Mouse (Mus musculus) heart, embryonic 11.5 days (tissue): Measurements from ENCODE around the gene Enah. TPM values are rescaled to one million over a fixed set of nuclear protein-coding genes. Genes with fewer than 3 reads are reported as not detected.

Experiments
- ATAC-seq: fragments of 200-750 bp; cut with Nextera tagmentation; replicated peaks from 2 replicates; pipeline ENCODE4 v1.8.0; 2017; ENCODE audit warnings: moderate library complexity; ENCODE audit not compliant: insufficient number of reproducible peaks, low FRiP score, low TSS enrichment
- H3K27ac ChIP-seq: fragments of 300-500 bp; sonication (generic); 2 replicates; pipeline ENCODE4 v1.5.1; 2014; ENCODE audit warnings: mild to moderate bottlenecking, low read depth, low read length
- H3K27me3 ChIP-seq: fragments of 300-500 bp; sonication (generic); 2 replicates; pipeline ENCODE4 v1.6.1; 2014; ENCODE audit warnings: mild to moderate bottlenecking, low read length, mixed read lengths; ENCODE audit not compliant: control insufficient read depth, insufficient read depth
- H3K36me3 ChIP-seq: fragments of 300-500 bp; sonication (generic); 2 replicates; pipeline ENCODE4 v1.6.1; 2014; ENCODE audit warnings: mild to moderate bottlenecking, low read length, moderate library complexity, mixed read lengths; ENCODE audit not compliant: control insufficient read depth, insufficient read depth
- H3K4me1 ChIP-seq: fragments of 300-500 bp; sonication (generic); 2 replicates; pipeline ENCODE4 v1.6.1; 2014; ENCODE audit warnings: low read length; ENCODE audit not compliant: control insufficient read depth, insufficient read depth
- H3K4me2 ChIP-seq: fragments of 300-500 bp; sonication (generic); 2 replicates; pipeline ENCODE4 v1.6.1; 2014; ENCODE audit warnings: mild to moderate bottlenecking, moderate library complexity
- H3K4me3 ChIP-seq: fragments of 300-500 bp; sonication (generic); 2 replicates; pipeline ENCODE4 v1.5.1; 2014; ENCODE audit warnings: low read depth, low read length
- H3K9ac ChIP-seq: fragments of 300-500 bp; sonication (generic); 2 replicates; pipeline ENCODE4 v1.6.1; 2014; ENCODE audit warnings: mild to moderate bottlenecking, low read depth, low read length, moderate library complexity
- H3K9me3 ChIP-seq: fragments of 300-500 bp; sonication (generic); replicated peaks from 2 replicates; pipeline ENCODE4 v1.6.1; 2016; ENCODE audit warnings: low read length; ENCODE audit not compliant: control insufficient read depth
- WGBS: fragments of 180-500 bp; shearing (Covaris S2); extraction: QIAGEN DNeasy Blood & Tissue Kit; methylation state at CpG from one replicate; pipeline ENCODE4 v1.1.7; 2014; ENCODE audit not compliant: insufficient replicate concordance; 5-methylcytosine and 5-hydroxymethylcytosine counted together
- polyA plus RNA-seq: library from polyadenylated mRNA; unstranded; fragments of >200 nt; fragmentation: Nextera tagmentation; extraction: Ambion mirVana; gene quantifications from 2 replicates; pipeline ENCODE4 v1.2.1, GENCODE M21; 2014

The Enah gene
- polyA plus RNA-seq, 1 experiment from 2014 or later: 32.1 TPM

- peaks cover 33% of the 10 kb centered on the region for H3K4me1 ChIP-seq
- no peak for ATAC-seq
- no peak overlapping the region for H3K9ac ChIP-seq
- no peak overlapping the region for H3K4me2 ChIP-seq
- no peak overlapping the region for H3K4me3 ChIP-seq
- H3K36me3 ChIP-seq: no peaks in the 10 kb centered on the region
- H3K9me3 ChIP-seq: no peaks in the 10 kb centered on the region
- WGBS: 31% methylated on average over 2 of the region's 2 CpGs
- no peak overlapping the region for H3K27ac ChIP-seq
- no peaks in the 10 kb centered on the region for H3K27me3 ChIP-seq
Observed at GRCm38 (mm10) chr1:181987226-181987625, 32.6 kb downstream of the Enah start.

DNA sequence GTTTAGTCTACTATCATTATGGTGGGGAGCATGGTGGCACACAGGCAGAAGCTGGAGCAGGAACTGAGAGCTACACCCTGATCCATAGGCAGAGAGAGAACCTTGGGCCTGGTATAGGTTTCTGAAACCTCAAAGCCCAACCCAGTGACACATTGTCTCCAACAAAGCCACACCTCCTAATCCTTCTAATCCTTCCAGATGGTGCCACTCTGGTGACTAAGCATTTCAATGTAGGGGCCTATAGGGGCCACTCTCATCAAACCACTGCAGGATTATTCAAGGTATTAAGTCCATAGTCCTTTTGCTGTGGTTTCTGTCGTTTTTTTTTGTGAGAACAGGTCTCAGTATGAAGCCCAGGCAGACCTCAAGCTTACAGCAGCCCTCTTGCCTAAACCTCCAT is 33.9 kb downstream of the Enah start:
- Histone ChIP-seq H3K27ac (no peak overlapping the region), H3K36me3 (no peaks in the 10 kb centered on the region), H3K9ac (no peak overlapping the region), H3K4me3 (no peak overlapping the region), H3K9me3 (no peaks in the 10 kb centered on the region), H3K27me3 (no peaks in the 10 kb centered on the region), H3K4me2 (no peak overlapping the region), H3K4me1 (peaks cover 26% of the 10 kb centered on the region)
- 67% methylated on average over 1 of the region's 1 CpGs for WGBS
- no peak for ATAC-seq

DNA sequence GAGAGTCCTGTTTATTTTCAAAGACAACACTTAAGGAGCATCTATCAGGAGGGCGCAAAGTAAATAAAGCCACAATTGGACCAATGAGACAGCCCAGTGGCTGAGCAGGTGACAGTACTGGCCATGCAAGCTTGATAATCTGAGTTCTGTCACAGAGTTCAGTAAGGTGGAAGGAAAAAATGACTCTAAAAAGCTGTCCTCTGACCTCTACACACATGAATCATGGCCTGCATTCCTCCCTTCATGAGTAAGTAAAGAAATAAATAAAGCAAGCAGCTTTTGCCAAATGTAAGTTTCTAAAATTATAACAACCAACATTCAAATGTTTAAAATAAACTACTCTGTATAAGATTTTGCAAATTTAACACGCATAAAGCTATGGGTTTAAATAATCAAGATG is 35.0 kb downstream of the Enah start:
- Histone ChIP-seq H3K9ac (no peak overlapping the region), H3K4me3 (no peak overlapping the region), H3K36me3 (no peaks in the 10 kb centered on the region), H3K27me3 (no peaks in the 10 kb centered on the region), H3K9me3 (no peaks in the 10 kb centered on the region), H3K4me2 (no peak overlapping the region), H3K27ac (no peak overlapping the region), H3K4me1 (peaks cover 17% of the 10 kb centered on the region)
- ATAC-seq: no peak
- WGBS: 95% methylated on average over 2 of the region's 2 CpGs

DNA sequence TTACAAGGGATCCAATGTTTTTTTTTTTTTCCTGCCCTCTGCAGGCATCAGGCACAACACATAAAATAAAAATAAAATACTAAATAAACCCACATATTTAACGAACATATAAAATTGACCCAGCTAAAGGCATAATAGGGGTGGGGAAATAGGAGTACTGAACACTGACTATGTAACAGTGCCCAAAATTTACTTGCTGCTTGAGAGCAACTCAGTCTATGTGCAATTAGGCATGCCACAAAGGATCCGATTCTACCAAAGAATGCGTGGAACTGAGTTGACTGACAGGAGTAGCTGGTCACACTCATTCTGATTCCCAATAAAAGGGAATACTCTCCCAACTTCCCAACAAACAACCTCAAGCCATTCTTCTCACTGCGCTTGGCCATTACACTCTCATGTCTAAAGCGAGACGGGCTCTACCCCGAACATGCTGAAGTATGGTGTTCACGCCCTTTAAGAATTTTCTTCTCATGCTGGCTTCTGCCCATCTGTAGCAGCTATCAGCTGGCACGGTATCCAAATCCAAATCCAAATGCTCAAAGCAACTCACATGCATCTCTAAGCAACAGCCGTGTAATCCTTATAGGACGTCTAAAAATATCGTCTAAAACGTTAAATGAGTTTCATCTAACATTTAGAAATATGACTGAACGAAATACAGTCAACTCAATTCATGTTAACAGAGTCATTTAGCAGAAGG is 39.6 kb downstream of the Enah start:
- Histone ChIP-seq H3K4me1 (peaks cover 14% of the 10 kb centered on the region), H3K27me3 (no peaks in the 10 kb centered on the region), H3K4me3 (no peak overlapping the region), H3K4me2 (no peak overlapping the region), H3K9ac (no peak overlapping the region), H3K27ac (no peak overlapping the region), H3K36me3 (no peaks in the 10 kb centered on the region), H3K9me3 (no peaks in the 10 kb centered on the region)
- ATAC-seq: no peak
- WGBS: 90% methylated on average over 14 of the region's 14 CpGs

DNA sequence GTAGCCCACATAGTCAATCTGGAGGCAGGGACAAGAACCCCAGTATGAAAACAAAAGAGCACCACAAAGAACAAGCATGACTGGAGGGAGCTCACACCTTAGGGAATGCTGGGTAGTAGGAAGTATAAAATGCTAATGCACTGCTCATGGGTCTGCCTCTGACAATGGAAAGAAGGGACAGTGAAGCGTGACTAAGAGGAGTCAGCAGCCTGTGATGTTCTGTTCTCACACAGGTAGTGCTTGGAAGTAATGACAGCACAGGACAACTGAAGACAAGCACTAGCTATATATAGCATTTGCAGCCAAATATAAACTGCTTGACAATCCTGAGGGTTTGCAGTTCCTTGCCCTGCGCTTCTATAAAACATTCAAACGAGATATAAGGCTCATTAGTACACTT is 44.3 kb downstream of the Enah start:
- peaks cover 40% of the 10 kb centered on the region for H3K4me1 ChIP-seq
- H3K27me3 ChIP-seq: no peaks in the 10 kb centered on the region
- H3K4me2 ChIP-seq: peak overlapping the region; percentile 2; the same call in 1 of the 2 replicates
- no peak overlapping the region for H3K4me3 ChIP-seq
- H3K27ac ChIP-seq: peak overlapping the region; percentile 87
- ATAC-seq: peak; percentile 42; the same call in 1 of the 2 replicates
- H3K36me3 ChIP-seq: no peaks in the 10 kb centered on the region
- H3K9me3 ChIP-seq: no peaks in the 10 kb centered on the region
- 46% methylated on average over 3 of the region's 3 CpGs for WGBS
- no peak overlapping the region for H3K9ac ChIP-seq

- no peaks in the 10 kb centered on the region for H3K27me3 ChIP-seq
- no peak overlapping the region for H3K4me3 ChIP-seq
- ATAC-seq: no peak
- H3K4me2 ChIP-seq: no peak overlapping the region
- H3K36me3 ChIP-seq: no peaks in the 10 kb centered on the region
- H3K9ac ChIP-seq: no peak overlapping the region
- no peaks in the 10 kb centered on the region for H3K9me3 ChIP-seq
- peak overlapping the region; percentile 87 for H3K27ac ChIP-seq
- peaks cover 40% of the 10 kb centered on the region for H3K4me1 ChIP-seq
Observed at GRCm38 (mm10) chr1:181974897-181975296, 44.9 kb downstream of the Enah start.

DNA sequence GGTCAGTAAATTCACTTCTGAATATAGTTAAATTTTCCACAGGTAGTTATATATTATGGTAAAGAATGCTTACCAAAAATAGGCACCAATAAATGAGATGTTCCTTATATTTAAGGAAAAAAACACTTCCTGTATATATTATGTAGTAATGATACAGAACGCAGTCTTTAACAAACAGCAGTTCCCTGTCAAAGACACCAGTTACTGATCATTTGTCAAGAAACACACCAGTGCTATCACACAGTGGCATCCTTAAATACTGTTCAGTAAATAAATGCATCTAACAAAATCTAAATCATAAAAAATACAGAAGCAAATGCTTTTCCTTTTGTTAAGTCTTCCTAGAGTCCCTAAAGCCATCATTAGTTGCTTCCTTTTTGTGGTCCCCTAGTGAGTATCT is 54.5 kb downstream of the Enah start:
- no peak overlapping the region for H3K4me3 ChIP-seq
- peaks cover 6% of the 10 kb centered on the region; the same call in 1 of the 2 replicates for H3K4me1 ChIP-seq
- no peak overlapping the region for H3K9ac ChIP-seq
- no peaks in the 10 kb centered on the region for H3K9me3 ChIP-seq
- 81% methylated on average over 1 of the region's 1 CpGs for WGBS
- no peak overlapping the region for H3K27ac ChIP-seq
- no peak overlapping the region for H3K4me2 ChIP-seq
- H3K36me3 ChIP-seq: no peaks in the 10 kb centered on the region
- no peaks in the 10 kb centered on the region for H3K27me3 ChIP-seq
- no peak for ATAC-seq

GRCm38 (mm10) chr1:181963827-181964226 is 56.0 kb downstream of the Enah start:
- H3K27ac ChIP-seq: no peak overlapping the region
- no peak overlapping the region for H3K4me3 ChIP-seq
- peaks cover 5% of the 10 kb centered on the region; the same call in 1 of the 2 replicates for H3K4me1 ChIP-seq
- H3K9ac ChIP-seq: no peak overlapping the region
- 77% methylated on average over 3 of the region's 3 CpGs for WGBS
- H3K4me2 ChIP-seq: no peak overlapping the region
- H3K27me3 ChIP-seq: no peaks in the 10 kb centered on the region
- H3K9me3 ChIP-seq: no peaks in the 10 kb centered on the region
- no peak for ATAC-seq
- H3K36me3 ChIP-seq: no peaks in the 10 kb centered on the region

DNA sequence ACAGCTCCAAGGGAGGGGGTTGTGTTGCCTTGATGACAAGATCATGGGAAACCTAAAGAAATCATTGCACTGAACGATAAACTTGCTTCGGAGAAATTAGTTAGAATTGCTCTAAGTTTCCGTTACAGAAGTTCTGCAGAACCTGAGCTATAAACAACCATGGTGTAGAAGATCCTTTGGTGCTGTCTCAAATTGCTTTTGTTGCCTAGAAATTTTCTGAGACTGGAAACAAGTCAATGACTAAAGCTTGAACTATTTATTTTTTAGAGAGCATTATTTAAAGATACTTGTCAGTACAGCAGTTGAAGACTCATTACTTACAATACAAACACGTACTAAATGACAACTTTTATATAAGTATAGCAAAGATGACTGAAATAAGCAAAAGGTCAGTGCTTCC is 56.4 kb downstream of the Enah start:
- Histone ChIP-seq H3K36me3 (no peaks in the 10 kb centered on the region), H3K27me3 (no peaks in the 10 kb centered on the region), H3K9me3 (no peaks in the 10 kb centered on the region), H3K27ac (no peak overlapping the region), H3K4me2 (no peak overlapping the region), H3K4me1 (peaks cover 4% of the 10 kb centered on the region; the same call in 1 of the 2 replicates), H3K9ac (no peak overlapping the region), H3K4me3 (no peak overlapping the region)
- WGBS: 88% methylated on average over 4 of the region's 4 CpGs
- no peak for ATAC-seq
